Mouse (Mus musculus): ENCODE data around the gene Ap2s1. TPM values are rescaled to one million over a fixed set of nuclear protein-coding genes. Genes with fewer than 3 reads are reported as not detected.
A peak's percentile ranks its signal among the peaks of the same experiment; 100 is the strongest.

The Ap2s1 gene
- 404 and 458 TPM in 2 replicates for polyA plus RNA-seq (2014; fragmentation: Nextera tagmentation; extraction: Ambion mirVana)

- peak; percentile 96 for ATAC-seq (ENCODE audit: low read depth)
- Histone ChIP-seq H3K27ac (ENCODE audit: low read depth, low read length) (0 out of 2 replicates have a peak within 1 kb of the TSS, but pooled peaks have one; percentile 3), H3K9ac (replicated peaks; ENCODE audit: low read depth, low read length) (peak within 1 kb of the TSS; percentile 80), H3K4me2 (ENCODE audit: low read depth, low read length) (peak within 1 kb of the TSS; percentile 93), H3K36me3 (ENCODE audit: control insufficient read depth, insufficient read depth, low read length) (peaks cover 2% of the 10 kb centered on the region; the same call in 1 of the 2 replicates), H3K4me1 (ENCODE audit: control insufficient read depth, insufficient read depth, low read length) (peaks cover 13% of the 10 kb centered on the region), H3K27me3 (ENCODE audit: control insufficient read depth, insufficient read depth, low read length) (no peaks in the 10 kb centered on the region), H3K9me3 (ENCODE audit: control insufficient read depth, low read length) (no peaks in the 10 kb centered on the region), H3K4me3 (ENCODE audit: low read depth, low read length) (peak within 1 kb of the TSS; percentile 74)
- WGBS = under 1% methylated on average over 34 of the region's 34 CpGs
Observed at GRCm38 (mm10) chr7:16738073-16738696, at the start of gene Ap2s1. Ap2s1 (plus strand) TSS chr7:16738410.

DNA sequence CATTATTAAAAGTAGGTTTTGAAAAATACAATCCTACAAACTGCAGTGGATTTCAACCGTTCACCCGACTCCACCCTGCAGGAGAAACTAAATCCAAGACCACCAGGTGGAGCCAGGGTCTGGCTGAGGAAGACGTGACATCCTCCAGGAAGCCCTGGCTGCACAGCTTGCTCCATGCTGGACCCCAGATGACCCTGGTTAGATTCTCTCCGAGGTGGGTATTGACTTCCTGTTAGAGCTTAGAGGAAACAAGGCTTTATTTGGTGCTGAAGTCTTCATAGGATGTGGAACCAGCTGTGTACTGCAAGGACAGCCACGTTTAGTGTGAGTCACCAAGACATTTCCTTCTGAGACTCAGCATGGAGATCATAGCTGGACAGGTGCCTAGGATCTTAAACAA is 49.0 kb upstream of the Ap2s1 start:
- no peak overlapping the region for H3K9ac ChIP-seq (replicated peaks; ENCODE audit: low read depth, low read length)
- no peak overlapping the region for H3K27ac ChIP-seq (ENCODE audit: low read depth, low read length)
- H3K4me1 ChIP-seq (ENCODE audit: control insufficient read depth, insufficient read depth, low read length) = no peaks in the 10 kb centered on the region
- H3K4me2 ChIP-seq (ENCODE audit: low read depth, low read length) = no peak overlapping the region
- 70% methylated on average over 5 of the region's 5 CpGs for WGBS
- no peak for ATAC-seq (ENCODE audit: low read depth)
- no peaks in the 10 kb centered on the region for H3K9me3 ChIP-seq (ENCODE audit: control insufficient read depth, low read length)
- H3K4me3 ChIP-seq (ENCODE audit: low read depth, low read length) = no peak overlapping the region
- no peaks in the 10 kb centered on the region for H3K27me3 ChIP-seq (ENCODE audit: control insufficient read depth, insufficient read depth, low read length)
- no peaks in the 10 kb centered on the region for H3K36me3 ChIP-seq (ENCODE audit: control insufficient read depth, insufficient read depth, low read length)

DNA sequence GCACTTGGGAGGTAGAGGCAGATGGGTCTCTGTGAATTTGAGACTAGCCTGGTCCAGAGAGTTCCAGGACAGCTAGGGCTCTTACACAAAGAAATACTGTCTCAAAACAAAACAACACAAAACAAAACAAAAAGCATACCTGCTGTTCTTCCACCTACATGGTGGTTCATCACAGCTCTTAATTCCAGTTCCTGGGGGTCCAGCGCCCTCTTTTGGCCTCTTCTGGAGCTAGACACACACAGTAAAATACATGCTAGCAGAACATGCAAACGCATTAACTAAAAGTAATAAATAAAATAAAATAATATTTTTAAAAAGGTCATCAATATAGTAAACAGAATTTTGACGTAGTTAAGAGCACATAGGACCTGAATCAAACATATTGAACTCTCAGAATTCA is 43.2 kb upstream of the Ap2s1 start:
- ATAC-seq (ENCODE audit: low read depth) = no peak
- whole genome bisulfite sequencing = 42% methylated on average over 3 of the region's 3 CpGs
- Histone ChIP-seq H3K27ac (ENCODE audit: low read depth, low read length) (no peak overlapping the region), H3K9me3 (ENCODE audit: control insufficient read depth, low read length) (no peaks in the 10 kb centered on the region), H3K27me3 (ENCODE audit: control insufficient read depth, insufficient read depth, low read length) (no peaks in the 10 kb centered on the region), H3K9ac (replicated peaks; ENCODE audit: low read depth, low read length) (no peak overlapping the region), H3K36me3 (ENCODE audit: control insufficient read depth, insufficient read depth, low read length) (no peaks in the 10 kb centered on the region), H3K4me2 (ENCODE audit: low read depth, low read length) (no peak overlapping the region), H3K4me3 (ENCODE audit: low read depth, low read length) (no peak overlapping the region), H3K4me1 (ENCODE audit: control insufficient read depth, insufficient read depth, low read length) (no peaks in the 10 kb centered on the region)

- H3K27me3 ChIP-seq (ENCODE audit: control insufficient read depth, insufficient read depth, low read length) = no peaks in the 10 kb centered on the region
- ATAC-seq (ENCODE audit: low read depth) = no peak
- WGBS = 48% methylated on average over 2 of the region's 2 CpGs
- H3K4me2 ChIP-seq (ENCODE audit: low read depth, low read length) = no peak overlapping the region
- H3K4me3 ChIP-seq (ENCODE audit: low read depth, low read length) = no peak overlapping the region
- H3K9me3 ChIP-seq (ENCODE audit: control insufficient read depth, low read length) = no peaks in the 10 kb centered on the region
- H3K4me1 ChIP-seq (ENCODE audit: control insufficient read depth, insufficient read depth, low read length) = no peaks in the 10 kb centered on the region
- no peak overlapping the region for H3K9ac ChIP-seq (replicated peaks; ENCODE audit: low read depth, low read length)
- no peaks in the 10 kb centered on the region for H3K36me3 ChIP-seq (ENCODE audit: control insufficient read depth, insufficient read depth, low read length)
- H3K27ac ChIP-seq (ENCODE audit: low read depth, low read length) = no peak overlapping the region
Observed at GRCm38 (mm10) chr7:16699042-16699441, 39.2 kb upstream of the Ap2s1 start.

DNA sequence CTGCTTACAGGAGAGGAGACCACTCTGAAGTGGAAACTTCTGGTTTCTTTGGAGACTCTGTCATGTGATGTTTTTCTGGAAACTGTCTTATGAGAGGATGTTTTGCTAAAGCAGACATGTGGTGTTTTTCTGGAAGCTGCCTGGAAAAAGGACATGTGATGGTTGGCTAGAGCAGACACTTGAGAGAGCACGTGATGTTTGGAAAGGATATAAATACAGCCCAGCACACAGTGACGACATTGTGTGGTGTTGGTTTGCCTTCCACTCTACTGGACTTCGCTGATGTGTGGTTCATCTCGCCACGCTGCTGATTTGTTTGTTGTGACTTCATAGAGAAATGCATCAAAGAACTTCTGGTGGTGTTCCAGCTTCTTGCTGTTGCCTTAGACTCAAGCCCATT is 37.6 kb upstream of the Ap2s1 start:
- H3K4me3 ChIP-seq (ENCODE audit: low read depth, low read length) = no peak overlapping the region
- ATAC-seq (ENCODE audit: low read depth) = no peak
- H3K27me3 ChIP-seq (ENCODE audit: control insufficient read depth, insufficient read depth, low read length) = no peaks in the 10 kb centered on the region
- no peaks in the 10 kb centered on the region for H3K9me3 ChIP-seq (ENCODE audit: control insufficient read depth, low read length)
- H3K4me1 ChIP-seq (ENCODE audit: control insufficient read depth, insufficient read depth, low read length) = no peaks in the 10 kb centered on the region
- no peak overlapping the region for H3K27ac ChIP-seq (ENCODE audit: low read depth, low read length)
- H3K4me2 ChIP-seq (ENCODE audit: low read depth, low read length) = no peak overlapping the region
- H3K36me3 ChIP-seq (ENCODE audit: control insufficient read depth, insufficient read depth, low read length) = no peaks in the 10 kb centered on the region
- WGBS = 79% methylated on average over 5 of the region's 5 CpGs
- H3K9ac ChIP-seq (replicated peaks; ENCODE audit: low read depth, low read length) = no peak overlapping the region

DNA sequence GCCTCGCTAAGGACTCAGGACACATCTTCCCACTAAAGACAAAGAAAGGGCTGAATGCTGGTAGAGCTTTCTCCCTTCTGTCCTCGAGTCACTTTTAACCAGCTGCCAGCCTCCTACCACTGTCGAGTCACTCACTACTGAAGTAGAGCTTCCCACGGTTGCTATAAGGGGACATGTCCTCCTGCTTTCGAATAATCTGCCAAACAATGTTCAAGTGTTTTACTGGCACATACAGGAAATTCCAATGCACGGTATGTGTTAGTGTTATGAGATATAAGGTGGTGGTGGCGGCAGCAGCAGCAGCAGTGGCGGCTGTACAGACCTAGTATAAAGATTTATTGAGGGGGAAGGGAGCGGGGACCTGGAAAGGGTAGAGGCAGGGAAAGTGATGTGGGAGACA is 31.8 kb upstream of the Ap2s1 start:
- WGBS = 57% methylated on average over 9 of the region's 9 CpGs
- H3K27ac ChIP-seq (ENCODE audit: low read depth, low read length) = no peak overlapping the region

DNA sequence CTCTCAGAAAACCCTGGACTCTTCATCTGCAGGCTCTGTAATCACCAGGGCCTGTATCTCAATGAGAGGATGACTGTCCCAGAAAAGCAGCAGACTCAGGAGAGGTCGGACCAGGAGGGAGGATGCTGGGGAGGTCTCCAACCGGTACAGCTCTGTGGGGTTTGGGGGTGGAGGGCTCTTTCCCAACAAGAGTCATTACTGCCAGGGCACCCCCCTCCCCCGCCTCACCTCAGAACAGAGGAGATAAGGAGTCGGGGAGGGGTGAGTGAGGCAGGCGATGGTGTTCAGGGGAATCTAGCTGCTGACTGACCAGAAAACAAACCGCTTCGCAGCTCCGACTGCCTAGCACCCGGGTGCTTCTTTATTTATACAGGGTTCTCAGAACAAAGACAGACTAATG is 30.0 kb upstream of the Ap2s1 start:
- Histone ChIP-seq H3K36me3 (ENCODE audit: control insufficient read depth, insufficient read depth, low read length) (no peaks in the 10 kb centered on the region), H3K4me1 (ENCODE audit: control insufficient read depth, insufficient read depth, low read length) (no peaks in the 10 kb centered on the region), H3K9ac (replicated peaks; ENCODE audit: low read depth, low read length) (no peak overlapping the region), H3K4me3 (ENCODE audit: low read depth, low read length) (no peak overlapping the region), H3K9me3 (ENCODE audit: control insufficient read depth, low read length) (no peaks in the 10 kb centered on the region), H3K27me3 (ENCODE audit: control insufficient read depth, insufficient read depth, low read length) (no peaks in the 10 kb centered on the region), H3K4me2 (ENCODE audit: low read depth, low read length) (no peak overlapping the region), H3K27ac (ENCODE audit: low read depth, low read length) (no peak overlapping the region)
- no peak for ATAC-seq (ENCODE audit: low read depth)
- WGBS = 32% methylated on average over 9 of the region's 9 CpGs

More for the DNA sequence above, 31.8 kb upstream of the Ap2s1 start:
- H3K9me3 ChIP-seq (ENCODE audit: control insufficient read depth, low read length) = no peaks in the 10 kb centered on the region
- no peak overlapping the region for H3K9ac ChIP-seq (replicated peaks; ENCODE audit: low read depth, low read length)
- H3K27me3 ChIP-seq (ENCODE audit: control insufficient read depth, insufficient read depth, low read length) = no peaks in the 10 kb centered on the region
- H3K4me3 ChIP-seq (ENCODE audit: low read depth, low read length) = no peak overlapping the region
- H3K36me3 ChIP-seq (ENCODE audit: control insufficient read depth, insufficient read depth, low read length) = no peaks in the 10 kb centered on the region
- no peak overlapping the region for H3K4me2 ChIP-seq (ENCODE audit: low read depth, low read length)
- no peaks in the 10 kb centered on the region for H3K4me1 ChIP-seq (ENCODE audit: control insufficient read depth, insufficient read depth, low read length)
- no peak for ATAC-seq (ENCODE audit: low read depth)

GRCm38 (mm10) chr7:16710604-16711003 is 27.6 kb upstream of the Ap2s1 start:
- H3K4me2 ChIP-seq (ENCODE audit: low read depth, low read length) = no peak overlapping the region
- no peak overlapping the region for H3K9ac ChIP-seq (replicated peaks; ENCODE audit: low read depth, low read length)
- ATAC-seq (ENCODE audit: low read depth) = no peak
- 78% methylated on average over 5 of the region's 5 CpGs for WGBS
- H3K9me3 ChIP-seq (ENCODE audit: control insufficient read depth, low read length) = no peaks in the 10 kb centered on the region
- no peaks in the 10 kb centered on the region for H3K27me3 ChIP-seq (ENCODE audit: control insufficient read depth, insufficient read depth, low read length)
- H3K4me3 ChIP-seq (ENCODE audit: low read depth, low read length) = no peak overlapping the region
- H3K27ac ChIP-seq (ENCODE audit: low read depth, low read length) = no peak overlapping the region
- H3K36me3 ChIP-seq (ENCODE audit: control insufficient read depth, insufficient read depth, low read length) = no peaks in the 10 kb centered on the region
- H3K4me1 ChIP-seq (ENCODE audit: control insufficient read depth, insufficient read depth, low read length) = no peaks in the 10 kb centered on the region

GRCm38 (mm10) chr7:16712633-16713415 is 25.4 kb upstream of the Ap2s1 start:
- H3K9me3 ChIP-seq (ENCODE audit: control insufficient read depth, low read length) = no peaks in the 10 kb centered on the region
- 76% methylated on average over 13 of the region's 13 CpGs for WGBS
- no peak for ATAC-seq (ENCODE audit: low read depth)
- no peaks in the 10 kb centered on the region for H3K4me1 ChIP-seq (ENCODE audit: control insufficient read depth, insufficient read depth, low read length)
- H3K36me3 ChIP-seq (ENCODE audit: control insufficient read depth, insufficient read depth, low read length) = no peaks in the 10 kb centered on the region
- H3K27ac ChIP-seq (ENCODE audit: low read depth, low read length) = no peak overlapping the region
- no peak overlapping the region for H3K9ac ChIP-seq (replicated peaks; ENCODE audit: low read depth, low read length)
- no peak overlapping the region for H3K4me2 ChIP-seq (ENCODE audit: low read depth, low read length)
- no peak overlapping the region for H3K4me3 ChIP-seq (ENCODE audit: low read depth, low read length)
- H3K27me3 ChIP-seq (ENCODE audit: control insufficient read depth, insufficient read depth, low read length) = no peaks in the 10 kb centered on the region

Measured in neural tube, embryonic 14.5 days (tissue).